8 mouse cellular contexts compared by ENCODE assay signal in genomic region chr7:28924802-28925201, GRCm38 (mm10). TPM values are rescaled to one million over a fixed set of nuclear protein-coding genes. Genes with fewer than 3 reads are reported as not detected.
DNase-seq lines count a peak whose midpoint lies in the region; ATAC-seq lines count a peak whose summit lies in the region.

No protein-coding gene starts in this region.

- no peak for DNase-seq in heart, postnatal 4 days
- peak; percentile 36 for DNase-seq in urinary bladder, postnatal 14 days (ENCODE audit: low spot score)
- DNase-seq in urinary bladder, postnatal 25 days (ENCODE audit: low spot score), result no peak
- no peak for DNase-seq in right cerebral cortex, postnatal 25 days

- peak overlapping the region; percentile 96 to 99 for H3K27ac ChIP-seq in heart, embryonic 14.5 days (replicated peaks in 1 of 2; ENCODE audit: control insufficient read depth in 1 of 2, insufficient read depth in 1 of 2, low read depth in 2 of 2, low read length in 2 of 2)
- H3K27ac ChIP-seq in limb, embryonic 15.5 days, result peak overlapping the region; percentile 91

- H3K9ac ChIP-seq in heart, embryonic 14.5 days (ENCODE audit: low read length), result peak overlapping the region; percentile 72
- H3K9ac ChIP-seq in limb, embryonic 15.5 days, result no peak overlapping the region

- no peak overlapping the region for H3K4me3 ChIP-seq in heart, embryonic 14.5 days (ENCODE audit: control insufficient read depth in 1 of 2, insufficient read depth in 1 of 2, low read depth in 1 of 2, low read length in 2 of 2)
- no peak overlapping the region for H3K4me3 ChIP-seq in limb, embryonic 15.5 days

- H3K36me3 ChIP-seq in heart, embryonic 14.5 days (ENCODE audit: control insufficient read depth, insufficient read depth, low read length), result peaks cover 10% of the 10 kb centered on the region; the same call in 1 of the 2 replicates
- 0 out of 2 replicates have a peak, but pooled peaks cover 2% of the 10 kb centered on the region for H3K36me3 ChIP-seq in limb, embryonic 15.5 days

- WGBS in heart, embryonic 14.5 days, result 45% methylated on average over 3 of the region's 3 CpGs
- 73% methylated on average over 3 of the region's 3 CpGs for WGBS in limb, embryonic 15.5 days

- H3K4me1 ChIP-seq in heart, embryonic 14.5 days (ENCODE audit: control insufficient read depth in 2 of 2, insufficient read depth in 2 of 2, low read length in 2 of 2), result peaks cover 70 to 80% of the 10 kb centered on the region in 2 experiments
- H3K4me1 ChIP-seq in limb, embryonic 15.5 days, result peaks cover 73% of the 10 kb centered on the region

- no peaks in the 10 kb centered on the region for H3K9me3 ChIP-seq in heart, embryonic 14.5 days (ENCODE audit: control insufficient read depth, low read length)
- H3K9me3 ChIP-seq in limb, embryonic 15.5 days, result no peaks in the 10 kb centered on the region

- ATAC-seq in heart, embryonic 14.5 days (ENCODE audit: insufficient number of reproducible peaks, insufficient read depth, low FRiP score, low read depth), result no peak
- ATAC-seq in limb, embryonic 15.5 days (ENCODE audit: insufficient number of reproducible peaks, low FRiP score, low TSS enrichment, low read depth), result no peak
- ATAC-seq in granulocyte monocyte progenitor cell, adult 5-6 weeks (replicated peaks; ENCODE audit: poor library complexity, severe bottlenecking), result no peak
- no peak for ATAC-seq in megakaryocyte progenitor cell, adult 5-6 weeks (replicated peaks; ENCODE audit: poor library complexity)

- peak overlapping the region; percentile 54 for H3K4me2 ChIP-seq in heart, embryonic 14.5 days (ENCODE audit: low read length)
- no peak overlapping the region for H3K4me2 ChIP-seq in limb, embryonic 15.5 days

- no peaks in the 10 kb centered on the region for H3K27me3 ChIP-seq in heart, embryonic 14.5 days (ENCODE audit: control insufficient read depth, insufficient read depth, low read length)
- no peaks in the 10 kb centered on the region for H3K27me3 ChIP-seq in limb, embryonic 15.5 days

RNA-seq across cellular contexts. Expression of gene Actn4, which starts 37.3 kb away (rescaled TPM):
- polyA plus RNA-seq in heart, embryonic 14.5 days (2014; fragmentation: Nextera tagmentation; extraction: Ambion mirVana), result 221 and 228 TPM in 2 replicates
- total RNA-seq in heart, postnatal 4 days (2021), result 100 to 1,000 TPM; 224 to 231 TPM
- 347 and 359 TPM in 2 replicates for polyA plus RNA-seq in limb, embryonic 15.5 days (2015; fragmentation: Nextera tagmentation; extraction: Ambion mirVana)
- total RNA-seq in granulocyte monocyte progenitor cell, adult 5-6 weeks (2014; fragmentation: Nextera tagmentation), result 85.8 and 94.3 TPM in 2 replicates
- total RNA-seq in granulocyte monocyte progenitor cell, adult 5-6 weeks (2017), result 40.2 and 47.1 TPM in 2 replicates
- 86.4 and 87.2 TPM in 2 replicates for total RNA-seq in megakaryocyte progenitor cell, adult 5-6 weeks (2015)
- total RNA-seq in megakaryocyte progenitor cell, adult 5-6 weeks (2017), result 47.1 and 49.5 TPM in 2 replicates

RNA-seq across cellular contexts. Expression of gene Capn12, which starts 43.6 kb away (rescaled TPM):
- 0.27 and 0.46 TPM in 2 replicates for polyA plus RNA-seq in heart, embryonic 14.5 days (2014; fragmentation: Nextera tagmentation; extraction: Ambion mirVana)
- under 1 TPM; 0.31 to 0.83 TPM for total RNA-seq in heart, postnatal 4 days (2021)
- polyA plus RNA-seq in limb, embryonic 15.5 days (2015; fragmentation: Nextera tagmentation; extraction: Ambion mirVana), result 0.97 and 1.3 TPM in 2 replicates
- total RNA-seq in granulocyte monocyte progenitor cell, adult 5-6 weeks (2014; fragmentation: Nextera tagmentation), result not detected in 2 replicates
- total RNA-seq in granulocyte monocyte progenitor cell, adult 5-6 weeks (2017), result 0.13 TPM in 1 of 2 replicates, not detected in the other
- not detected in 2 replicates for total RNA-seq in megakaryocyte progenitor cell, adult 5-6 weeks (2015)
- 0.24 TPM in 1 of 2 replicates, not detected in the other for total RNA-seq in megakaryocyte progenitor cell, adult 5-6 weeks (2017)

RNA-seq across cellular contexts. Expression of gene Eif3k, which starts 56.9 kb away (rescaled TPM):
- polyA plus RNA-seq in heart, embryonic 14.5 days (2014; fragmentation: Nextera tagmentation; extraction: Ambion mirVana), result 286 and 319 TPM in 2 replicates
- 100 to 1,000 TPM; 205 to 208 TPM for total RNA-seq in heart, postnatal 4 days (2021)
- polyA plus RNA-seq in limb, embryonic 15.5 days (2015; fragmentation: Nextera tagmentation; extraction: Ambion mirVana), result 372 and 387 TPM in 2 replicates
- total RNA-seq in granulocyte monocyte progenitor cell, adult 5-6 weeks (2014; fragmentation: Nextera tagmentation), result 474 TPM in 2 replicates
- total RNA-seq in granulocyte monocyte progenitor cell, adult 5-6 weeks (2017), result 400 and 462 TPM in 2 replicates
- total RNA-seq in megakaryocyte progenitor cell, adult 5-6 weeks (2015), result 248 and 305 TPM in 2 replicates
- 384 and 406 TPM in 2 replicates for total RNA-seq in megakaryocyte progenitor cell, adult 5-6 weeks (2017)

RNA-seq across cellular contexts. Expression of gene Map4k1, which starts 57.0 kb away (rescaled TPM):
- 2.8 and 3.3 TPM in 2 replicates for polyA plus RNA-seq in heart, embryonic 14.5 days (2014; fragmentation: Nextera tagmentation; extraction: Ambion mirVana)
- 1 to 10 TPM; 1.6 to 2.0 TPM for total RNA-seq in heart, postnatal 4 days (2021)
- polyA plus RNA-seq in limb, embryonic 15.5 days (2015; fragmentation: Nextera tagmentation; extraction: Ambion mirVana), result 7.2 and 7.6 TPM in 2 replicates
- 46.1 and 62.3 TPM in 2 replicates for total RNA-seq in granulocyte monocyte progenitor cell, adult 5-6 weeks (2014; fragmentation: Nextera tagmentation)
- total RNA-seq in granulocyte monocyte progenitor cell, adult 5-6 weeks (2017), result 42.4 and 48.7 TPM in 2 replicates
- total RNA-seq in megakaryocyte progenitor cell, adult 5-6 weeks (2015), result 38.5 and 49.8 TPM in 2 replicates
- total RNA-seq in megakaryocyte progenitor cell, adult 5-6 weeks (2017), result 62.8 and 65.6 TPM in 2 replicates
